Mouse (Mus musculus) liver, adult 2 months (tissue): ENCODE measurements around the gene Armt1. TPM values are rescaled to one million over a fixed set of nuclear protein-coding genes. Genes with fewer than 3 reads are reported as not detected.

Experiments used
- DNase-seq: peaks from one replicate; pipeline ENCODE4 v3.0.0-alpha.2; 2011; ENCODE audit warnings: low read depth, low spot score; ENCODE audit errors: extremely low read depth
- H3K27ac ChIP-seq: fragments of 200-500 bp; replicated peaks from 2 replicates; pipeline ENCODE4 v1.5.1; 2012; ENCODE audit warnings: low read depth, mild to moderate bottlenecking, control low read depth, inconsistent platforms, low read length; ENCODE audit not compliant: insufficient read depth
- H3K27me3 ChIP-seq: fragments of 200-500 bp; 2 replicates; pipeline ENCODE4 v1.6.1; 2012; ENCODE audit warnings: mild to moderate bottlenecking, moderate library complexity, low read length, inconsistent platforms; ENCODE audit not compliant: control insufficient read depth, insufficient read depth
- H3K36me3 ChIP-seq: fragments of 200-500 bp; 2 replicates; pipeline ENCODE4 v1.6.1; 2012; ENCODE audit warnings: low read length, inconsistent platforms; ENCODE audit not compliant: control insufficient read depth, insufficient read depth
- H3K4me1 ChIP-seq: fragments of 200-500 bp; 2 replicates; pipeline ENCODE4 v1.6.1; 2011; ENCODE audit warnings: low read length; ENCODE audit not compliant: control insufficient read depth, insufficient read depth
- H3K4me3 ChIP-seq: fragments of 200-500 bp; 2 replicates; pipeline ENCODE4 v1.5.1; 2011; ENCODE audit warnings: low read depth, mild to moderate bottlenecking, control low read depth, low read length, moderate library complexity; ENCODE audit not compliant: insufficient read depth
- H3K79me2 ChIP-seq: fragments of 200-500 bp; 2 replicates; pipeline ENCODE4 v1.6.1; 2012; ENCODE audit warnings: inconsistent platforms, mild to moderate bottlenecking, low read length, moderate library complexity; ENCODE audit not compliant: control insufficient read depth, insufficient read depth
- H3K9ac ChIP-seq: fragments of 200-500 bp; 2 replicates; pipeline ENCODE4 v1.6.1; 2012; ENCODE audit warnings: low read depth, mild to moderate bottlenecking, control low read depth, inconsistent platforms, low read length
- CTCF ChIP-seq: fragments of 200-500 bp; IDR thresholded peaks from 2 replicates; pipeline ENCODE4 v1.5.1; 2011; ENCODE audit warnings: low read depth, low read length, control low read depth
- POLR2A ChIP-seq: fragments of 200-500 bp; IDR thresholded peaks from 2 replicates; pipeline ENCODE4 v1.6.1; 2011; ENCODE audit warnings: low read length, control low read depth; ENCODE audit not compliant: insufficient read depth; ENCODE audit errors: extremely low read depth
- WGBS: fragments of 180-500 bp; shearing (Covaris S2); methylation state at CpG from one replicate; pipeline ENCODE4 v1.1.7; 2018; 5-methylcytosine and 5-hydroxymethylcytosine counted together
- polyA plus RNA-seq: library from polyadenylated mRNA; depleted of rRNA; stranded (reverse); fragments of >200 nt; gene quantifications from 2 replicates; pipeline ENCODE4 v1.2.3, GENCODE M21; 2012
- total RNA-seq: library from RNA; depleted of rRNA; stranded (reverse); fragments of >200 nt; gene quantifications from 2 replicates; pipeline ENCODE4 v1.2.3, GENCODE M21; 2014

The Armt1 gene
- total and polyA plus RNA-seq, 2 experiments, result 9.0 to 9.9 TPM

GRCm38 (mm10) chr10:4460201-4460600, 27.9 kb downstream of the Armt1 start:
- DNase-seq, result no peak
- TF ChIP-seq POLR2A, result no peak
- no peak for TF ChIP-seq CTCF

GRCm38 (mm10) chr10:4465799-4466198, 33.5 kb downstream of the Armt1 start:
- Histone ChIP-seq H3K27ac (no peak overlapping the region), H3K4me1 (no peaks in the 10 kb centered on the region), H3K36me3 (no peaks in the 10 kb centered on the region), H3K79me2 (no peaks in the 10 kb centered on the region), H3K9ac (no peak overlapping the region), H3K27me3 (no peaks in the 10 kb centered on the region), H3K4me3 (no peak overlapping the region)
- WGBS, result 85% methylated on average over 7 of the region's 7 CpGs
- no peak for DNase-seq
- no peak for TF ChIP-seq CTCF

More at GRCm38 (mm10) chr10:4460201-4460600, 27.9 kb downstream of the Armt1 start:
- Histone ChIP-seq H3K36me3 (no peaks in the 10 kb centered on the region), H3K4me1 (no peaks in the 10 kb centered on the region), H3K27ac (no peak overlapping the region), H3K4me3 (no peak overlapping the region), H3K79me2 (no peaks in the 10 kb centered on the region), H3K27me3 (no peaks in the 10 kb centered on the region), H3K9ac (no peak overlapping the region)
- 96% methylated on average over 2 of the region's 2 CpGs for WGBS

- no peak overlapping the region for H3K9ac ChIP-seq
- H3K79me2 ChIP-seq, result no peaks in the 10 kb centered on the region
- H3K4me3 ChIP-seq, result no peak overlapping the region
- DNase-seq, result no peak
- 88% methylated on average over 3 of the region's 3 CpGs for WGBS
- H3K36me3 ChIP-seq, result no peaks in the 10 kb centered on the region
- H3K27ac ChIP-seq, result no peak overlapping the region
- no peaks in the 10 kb centered on the region for H3K4me1 ChIP-seq
- TF ChIP-seq POLR2A (no peak), CTCF (no peak)
- no peaks in the 10 kb centered on the region for H3K27me3 ChIP-seq
Measured at GRCm38 (mm10) chr10:4469406-4469805, 37.1 kb downstream of the Armt1 start.

GRCm38 (mm10) chr10:4473591-4473993, 41.3 kb downstream of the Armt1 start:
- H3K27me3 ChIP-seq, result no peaks in the 10 kb centered on the region
- H3K79me2 ChIP-seq, result no peaks in the 10 kb centered on the region
- no peak for DNase-seq
- H3K27ac ChIP-seq, result no peak overlapping the region
- no peaks in the 10 kb centered on the region for H3K36me3 ChIP-seq
- no peak overlapping the region for H3K9ac ChIP-seq
- no peaks in the 10 kb centered on the region for H3K4me1 ChIP-seq
- no peak overlapping the region for H3K4me3 ChIP-seq
- TF ChIP-seq POLR2A (no peak), CTCF (no peak)
- WGBS, result 85% methylated on average over 11 of the region's 11 CpGs

- DNase-seq, result no peak
- no peaks in the 10 kb centered on the region for H3K27me3 ChIP-seq
- no peaks in the 10 kb centered on the region for H3K79me2 ChIP-seq
- H3K4me1 ChIP-seq, result no peaks in the 10 kb centered on the region
- H3K4me3 ChIP-seq, result no peak overlapping the region
- H3K9ac ChIP-seq, result no peak overlapping the region
- no peak for TF ChIP-seq POLR2A
- TF ChIP-seq CTCF, result no peak
- no peaks in the 10 kb centered on the region for H3K36me3 ChIP-seq
- no peak overlapping the region for H3K27ac ChIP-seq
- 74% methylated on average over 3 of the region's 3 CpGs for WGBS
Measured at GRCm38 (mm10) chr10:4475431-4475830, 43.2 kb downstream of the Armt1 start.

GRCm38 (mm10) chr10:4476604-4477003, 44.3 kb downstream of the Armt1 start:
- TF ChIP-seq POLR2A (no peak), CTCF (no peak)
- H3K4me3 ChIP-seq, result no peak overlapping the region
- DNase-seq, result no peak
- H3K36me3 ChIP-seq, result no peaks in the 10 kb centered on the region
- no peaks in the 10 kb centered on the region for H3K4me1 ChIP-seq
- H3K27ac ChIP-seq, result no peak overlapping the region
- no peaks in the 10 kb centered on the region for H3K27me3 ChIP-seq
- WGBS, result 90% methylated on average over 5 of the region's 5 CpGs
- H3K79me2 ChIP-seq, result no peaks in the 10 kb centered on the region
- no peak overlapping the region for H3K9ac ChIP-seq
